Mouse (Mus musculus): Measurements from ENCODE around the gene Lrrc4c.

Gene Lrrc4c

DNA sequence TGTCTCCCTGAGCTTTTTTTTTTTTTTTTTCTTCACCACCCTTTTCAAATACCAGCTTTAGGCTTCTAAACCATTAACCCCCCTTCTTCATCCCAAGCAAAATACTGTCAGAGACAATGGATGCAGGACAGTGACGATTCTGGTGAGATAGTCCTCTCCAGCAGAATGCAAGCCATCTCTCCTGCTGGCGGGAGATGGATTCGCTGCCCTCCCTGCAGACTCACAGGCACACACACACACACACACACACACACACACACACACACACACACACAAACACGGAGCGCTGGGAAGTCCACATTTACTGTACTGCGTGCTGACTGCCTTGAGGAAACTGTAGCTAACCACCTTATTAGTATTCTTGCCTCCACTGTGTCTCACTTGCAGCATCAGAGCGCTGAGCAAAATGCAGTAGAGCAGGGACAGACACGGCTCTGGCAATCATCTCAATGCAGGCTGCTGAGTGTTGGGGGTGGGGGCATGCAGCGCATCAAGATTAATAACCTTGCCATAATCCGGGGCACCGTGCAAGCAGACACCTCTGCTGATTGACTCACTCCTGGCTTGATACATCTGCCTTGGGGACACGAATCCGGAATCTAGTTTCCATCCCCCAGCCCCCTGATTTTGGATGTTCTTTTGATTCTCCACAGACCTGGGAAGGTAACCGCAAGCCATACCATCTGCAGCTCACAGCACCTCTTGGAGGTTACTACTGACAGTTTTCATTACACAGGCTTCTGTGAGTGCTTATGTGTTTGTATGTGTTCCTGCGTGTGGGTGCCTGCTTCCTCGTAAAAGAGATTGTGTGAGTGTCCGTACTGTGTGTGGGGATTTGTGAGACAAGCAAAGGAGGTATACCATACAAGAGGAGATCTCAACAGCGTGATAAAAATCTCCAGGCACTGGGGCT, at the start of gene Lrrc4c:
Gene Lrrc4c, plus strand, starts transcription at position 783 of the 913 bp plus-strand sequence.
- no peak for DNase-seq (ENCODE audit: low spot score)

DNA sequence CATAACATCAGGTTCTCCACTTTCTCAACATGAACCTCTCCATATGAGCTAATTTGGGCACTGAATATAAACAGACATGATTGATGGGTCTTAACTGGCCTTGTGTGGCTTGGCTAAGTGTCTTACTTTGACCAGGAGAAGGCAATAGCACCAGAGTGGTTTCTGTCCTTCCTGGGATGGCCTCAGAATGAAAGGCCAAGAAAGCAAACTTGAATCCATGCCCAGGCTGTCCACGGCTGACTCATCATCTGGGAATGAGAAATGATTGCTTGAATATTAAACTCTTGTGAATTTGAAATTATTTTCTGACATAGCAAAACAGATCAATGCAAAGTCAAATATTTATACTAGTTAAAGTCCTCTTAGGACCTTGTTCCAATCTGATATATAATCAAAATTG, 42.9 kb upstream of the Lrrc4c start:
- peak; percentile 83 for DNase-seq (ENCODE audit: low spot score)

DNA sequence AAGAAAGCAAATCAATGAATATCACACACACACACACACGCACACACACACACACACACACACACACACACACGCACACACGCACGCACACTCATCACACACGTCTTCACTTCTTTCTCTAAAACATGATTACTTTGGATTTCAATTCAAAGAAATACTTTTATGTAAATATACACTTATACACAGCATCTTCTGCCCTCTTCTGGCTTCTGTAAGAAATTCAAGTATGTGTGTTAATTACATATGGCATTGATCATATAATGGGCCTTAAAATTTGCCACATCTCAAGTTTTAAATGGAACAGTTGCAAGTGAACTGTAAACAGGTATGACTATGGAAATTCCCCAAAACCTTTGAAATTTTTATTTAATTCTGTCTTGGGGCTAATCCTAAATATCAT, 35.0 kb upstream of the Lrrc4c start:
- DNase-seq (ENCODE audit: low spot score), result no peak

DNA sequence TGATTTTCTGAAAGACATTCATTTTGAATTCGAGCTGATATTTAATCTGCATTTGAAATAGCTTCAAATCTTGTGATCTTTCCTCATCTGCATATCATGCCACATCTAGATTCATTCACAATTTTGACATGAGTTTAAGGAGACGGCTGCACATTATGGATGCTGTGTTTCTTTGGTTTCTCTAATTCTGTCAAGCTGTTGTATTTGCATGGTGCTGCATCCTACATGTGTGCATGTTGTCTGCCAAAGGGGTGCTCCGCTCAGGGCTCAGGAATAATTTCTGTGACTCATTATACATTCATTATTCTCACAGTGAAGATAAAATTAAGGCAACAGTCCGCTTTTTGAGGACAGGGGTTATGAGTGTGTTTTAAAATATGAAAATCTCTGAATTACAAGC, 30.5 kb upstream of the Lrrc4c start:
- DNase-seq (ENCODE audit: low spot score), result no peak

DNA sequence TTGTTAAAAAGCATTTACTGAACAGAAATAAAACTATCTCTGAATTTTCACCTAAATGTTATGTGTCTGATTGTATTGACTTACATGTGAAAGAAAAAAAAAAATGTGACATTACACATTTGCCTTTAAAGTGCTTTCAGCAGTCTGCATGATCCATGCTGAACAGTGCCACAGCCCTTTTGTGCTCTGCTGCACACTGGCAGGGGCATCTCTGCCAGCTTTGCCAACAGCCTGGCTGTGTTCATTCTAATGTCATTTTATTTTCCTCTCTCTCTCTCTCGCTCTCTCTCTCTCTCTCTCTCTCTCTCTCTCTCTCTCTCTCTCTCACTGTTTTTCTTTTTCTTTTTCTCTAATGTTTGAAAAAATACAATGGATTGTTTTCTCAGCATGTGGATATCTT, 27.4 kb upstream of the Lrrc4c start:
- DNase-seq (ENCODE audit: low spot score), result no peak

DNA sequence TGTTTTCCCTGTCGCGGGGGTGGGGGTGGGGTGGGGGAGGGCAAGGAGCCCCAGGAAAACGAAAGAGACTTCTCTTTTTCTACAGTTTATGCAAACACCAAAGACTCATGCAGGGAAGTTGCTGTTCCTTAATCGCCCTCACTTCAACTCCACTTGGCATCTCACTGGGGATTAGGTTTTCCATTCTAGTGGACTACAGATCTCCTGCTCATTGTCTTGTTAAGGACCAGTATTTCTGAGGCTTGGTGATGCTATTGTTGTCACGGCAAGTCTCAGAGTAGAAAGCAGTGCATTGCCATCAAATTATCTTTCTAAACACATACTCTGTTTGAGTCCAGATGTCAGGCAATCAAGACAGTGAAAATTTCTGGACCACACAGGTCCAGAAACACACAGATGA, 2.9 kb upstream of the Lrrc4c start:
- no peak for DNase-seq (ENCODE audit: low spot score)

DNA sequence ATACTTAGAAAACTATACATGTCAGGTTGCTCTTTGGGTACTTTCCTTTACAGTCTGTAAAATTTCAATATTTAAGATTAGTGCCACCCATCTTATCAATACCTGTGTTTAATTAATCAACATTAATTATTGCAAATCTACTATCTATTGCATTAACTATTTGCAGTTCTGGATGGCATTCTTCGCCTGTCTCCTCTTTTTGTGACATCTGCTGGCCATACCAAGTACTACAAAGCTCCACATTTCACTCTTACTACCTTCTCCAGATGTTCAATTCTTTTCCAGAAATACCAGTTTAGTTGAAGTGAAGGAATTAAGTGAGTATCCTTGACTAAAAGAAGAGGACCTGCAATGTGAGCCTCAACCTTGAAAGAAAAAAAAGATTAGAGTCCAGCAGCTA, 1.4 kb upstream of the Lrrc4c start:
- DNase-seq (ENCODE audit: low spot score), result peak; percentile 28

DNA sequence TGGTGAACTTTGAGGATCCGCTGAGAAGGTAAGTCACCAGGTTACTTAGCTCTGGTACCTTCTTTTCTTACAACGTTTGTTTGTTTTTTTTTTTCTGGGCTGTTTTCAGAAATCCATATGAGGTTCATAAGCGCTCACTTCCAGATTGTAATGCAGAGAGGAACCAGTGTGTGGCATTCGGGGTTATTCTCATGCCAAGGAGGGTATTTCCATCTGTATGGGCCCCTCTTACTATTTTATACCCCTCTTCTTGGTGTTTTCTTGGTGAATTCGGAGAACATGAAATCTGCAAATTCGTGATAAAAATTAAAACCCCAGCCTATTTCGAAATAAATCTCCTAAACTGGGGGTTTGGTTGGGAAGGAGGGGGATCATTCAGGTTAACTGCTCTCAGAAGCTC, 587 bp downstream of the Lrrc4c start:
- DNase-seq (ENCODE audit: low spot score), result no peak

DNA sequence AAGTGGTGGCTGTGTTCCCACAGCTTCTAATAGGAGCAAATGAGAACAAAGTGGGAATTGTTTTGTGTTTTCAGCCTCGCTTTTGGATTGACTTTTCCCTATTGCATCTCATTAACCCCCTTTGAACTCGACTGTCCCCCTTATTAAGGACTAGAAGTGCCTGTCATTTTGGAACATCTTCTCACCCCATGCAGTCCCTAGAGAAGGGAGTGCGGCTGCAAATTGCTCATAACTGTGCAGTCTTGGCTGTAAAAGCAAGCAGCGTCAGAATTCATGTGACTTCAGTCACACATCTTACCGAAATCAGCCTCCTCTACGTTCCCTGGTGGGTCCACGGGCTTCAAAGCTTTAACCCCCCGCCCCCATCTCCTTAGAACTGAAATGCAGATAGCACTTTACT, 1.2 kb downstream of the Lrrc4c start:
- DNase-seq (ENCODE audit: low spot score), result no peak

DNA sequence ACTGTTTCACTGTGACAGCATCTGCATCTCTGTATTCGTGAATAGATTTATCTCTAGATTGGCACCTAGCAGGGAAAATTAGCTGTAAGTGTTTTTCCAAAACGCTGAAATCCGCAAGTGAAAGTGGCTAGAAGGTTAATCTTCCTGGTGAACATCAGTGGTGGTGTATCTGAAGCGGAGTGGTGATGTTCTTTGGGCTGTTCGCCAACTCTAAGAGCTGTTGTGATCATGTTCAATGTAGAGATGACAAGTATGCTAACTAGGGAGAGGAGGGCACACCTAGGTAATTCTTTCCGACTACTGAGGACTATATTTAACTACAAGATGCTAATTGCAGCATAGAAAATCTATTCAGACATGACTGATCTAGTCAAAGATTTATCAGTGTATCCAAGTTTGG, 1.7 kb downstream of the Lrrc4c start:
- DNase-seq (ENCODE audit: low spot score), result no peak

DNA sequence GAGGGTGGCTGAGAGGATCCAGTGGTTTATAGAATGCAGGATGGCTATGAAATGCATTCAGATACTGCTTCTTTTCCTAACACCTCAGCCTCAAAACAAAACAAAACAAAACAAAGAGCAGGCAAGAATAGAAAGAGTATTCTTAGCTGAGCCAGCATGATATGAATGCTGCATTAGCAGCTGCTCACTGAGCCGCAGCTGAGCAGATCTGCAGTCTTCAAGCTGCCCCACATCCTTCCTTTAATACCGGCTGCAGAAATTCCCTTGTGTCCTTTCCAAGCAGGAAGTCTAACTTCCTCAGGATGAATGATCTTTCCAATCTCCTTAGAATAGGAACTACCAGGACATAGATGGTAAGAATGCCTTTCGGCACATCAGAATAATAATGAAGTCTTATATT, 16.7 kb downstream of the Lrrc4c start:
- DNase-seq (ENCODE audit: low spot score), result no peak

DNA sequence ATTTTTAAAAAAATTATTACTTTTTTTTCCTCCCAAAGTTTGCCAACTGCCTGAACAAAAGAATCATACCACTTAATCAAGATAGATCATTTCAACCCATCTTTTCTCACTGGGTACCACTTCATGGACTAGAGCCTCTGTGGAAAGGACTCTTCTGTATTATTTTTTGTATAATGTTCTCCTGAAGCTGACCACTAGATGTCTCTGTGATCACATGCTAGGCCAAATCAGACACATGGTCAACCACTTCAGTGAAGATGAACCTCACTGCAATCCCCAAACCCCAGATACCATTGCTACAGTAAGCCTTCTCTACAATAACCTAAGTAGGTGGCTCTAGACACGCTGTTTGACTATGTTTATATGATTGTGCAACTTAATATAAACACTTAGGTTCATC, 19.4 kb downstream of the Lrrc4c start:
- DNase-seq (ENCODE audit: low spot score), result peak; percentile 42

DNA sequence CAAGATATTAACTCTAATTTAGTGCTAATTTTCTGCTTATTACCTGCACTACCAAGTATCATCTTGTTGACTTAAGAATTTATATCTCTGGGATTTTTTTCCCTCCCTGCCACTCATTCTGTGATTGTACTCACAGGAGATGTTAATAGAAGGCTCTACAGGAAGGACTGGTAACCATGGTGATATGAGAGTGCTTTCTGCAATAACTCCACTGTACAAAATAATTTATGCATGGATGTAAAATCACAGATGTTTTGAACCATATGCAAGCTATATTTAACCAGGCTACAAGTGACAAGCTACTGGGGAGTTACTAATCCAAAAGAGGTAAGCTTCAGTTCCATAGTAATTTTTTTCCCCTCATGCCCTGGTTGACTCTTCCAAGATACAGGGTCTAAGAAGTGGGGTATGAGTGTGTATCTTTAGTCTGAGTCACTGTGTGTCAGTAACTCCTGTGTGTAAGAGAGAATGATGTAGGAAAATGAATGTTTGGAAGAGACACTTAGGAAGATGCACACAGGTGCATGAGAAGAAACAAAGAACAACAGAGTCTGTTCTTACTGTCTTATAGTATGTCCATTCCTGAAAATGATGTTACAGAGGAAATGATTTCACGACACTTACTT, 83.3 kb downstream of the Lrrc4c start:
- DNase-seq (ENCODE audit: low spot score), result no peak

DNA sequence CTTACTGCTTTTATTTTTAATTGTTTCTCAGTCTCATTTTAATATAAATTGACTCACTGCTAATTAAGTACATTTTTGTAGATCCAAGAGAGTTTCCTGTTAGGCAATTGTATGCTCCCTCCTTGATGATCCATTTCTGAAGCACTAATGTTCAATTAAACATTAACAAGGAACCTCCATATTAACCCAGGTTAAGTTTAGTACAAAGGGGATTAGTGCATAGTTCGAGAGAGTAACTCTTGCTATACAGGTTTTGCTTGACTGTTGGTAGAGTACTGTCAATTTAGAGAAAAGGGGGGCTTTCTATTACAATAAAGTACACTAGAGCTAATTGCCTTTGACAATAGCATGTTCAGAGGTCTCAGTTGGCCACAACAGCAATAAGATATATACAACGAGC, 84.5 kb downstream of the Lrrc4c start:
- DNase-seq (ENCODE audit: low spot score), result no peak

DNA sequence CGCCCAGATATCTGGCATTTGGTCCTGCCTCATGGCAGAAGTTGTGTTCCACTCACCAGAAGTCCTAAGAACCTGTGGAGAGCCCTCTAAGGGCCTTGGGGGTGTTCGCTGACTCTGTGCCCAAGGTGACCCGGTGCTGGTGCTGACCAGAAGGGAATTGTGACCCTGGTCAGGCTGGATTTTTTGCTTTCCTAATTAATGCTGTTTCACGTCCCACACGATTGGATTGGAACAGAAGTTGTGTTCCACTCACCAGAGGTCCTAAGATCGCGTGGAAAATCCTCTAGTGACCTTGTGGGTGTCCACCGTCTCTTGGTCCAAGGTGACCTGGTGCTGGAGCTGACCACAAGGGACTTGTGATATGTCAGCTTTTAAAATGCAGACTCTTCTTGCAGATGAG, 88.9 kb downstream of the Lrrc4c start:
- DNase-seq (ENCODE audit: low spot score), result no peak

DNA sequence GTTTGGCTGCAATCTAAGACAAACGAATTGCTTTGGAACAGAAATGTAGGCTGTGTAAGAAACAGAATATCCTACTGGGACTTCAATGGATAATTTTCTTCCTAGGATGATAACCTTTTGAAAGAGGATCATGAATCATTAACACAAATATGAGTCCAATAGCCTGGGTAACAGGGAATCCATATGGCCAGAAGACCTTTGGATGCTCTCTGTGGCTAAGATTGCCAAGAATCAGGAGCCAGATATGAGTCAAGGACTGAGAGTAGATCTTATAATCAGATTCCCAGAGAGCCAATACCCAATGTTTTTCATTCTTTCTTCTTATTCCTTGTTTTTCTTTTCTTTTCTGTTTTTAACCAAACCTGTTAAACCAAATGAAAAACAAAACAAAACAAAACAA, 93.2 kb downstream of the Lrrc4c start:
- DNase-seq (ENCODE audit: low spot score), result no peak

DNA sequence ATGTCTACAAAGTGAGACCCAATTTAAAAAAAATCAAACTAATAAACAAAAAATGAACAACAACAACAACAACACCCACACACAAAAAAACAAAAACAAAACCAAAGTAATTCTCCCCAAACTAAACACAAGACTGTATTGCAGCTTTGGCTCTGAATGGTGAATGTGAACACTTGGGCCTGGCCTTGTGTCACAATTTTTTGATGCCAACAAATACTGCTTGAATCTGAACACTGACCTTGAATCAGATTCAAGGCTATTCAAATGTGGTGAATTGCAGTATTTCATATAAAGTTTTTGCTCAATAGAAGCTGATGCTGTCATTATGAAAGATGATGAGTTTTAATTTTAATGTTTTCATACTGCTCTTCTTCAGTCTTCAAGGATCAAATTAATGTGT, 143.6 kb downstream of the Lrrc4c start:
- DNase-seq (ENCODE audit: low spot score), result peak; percentile 58

DNA sequence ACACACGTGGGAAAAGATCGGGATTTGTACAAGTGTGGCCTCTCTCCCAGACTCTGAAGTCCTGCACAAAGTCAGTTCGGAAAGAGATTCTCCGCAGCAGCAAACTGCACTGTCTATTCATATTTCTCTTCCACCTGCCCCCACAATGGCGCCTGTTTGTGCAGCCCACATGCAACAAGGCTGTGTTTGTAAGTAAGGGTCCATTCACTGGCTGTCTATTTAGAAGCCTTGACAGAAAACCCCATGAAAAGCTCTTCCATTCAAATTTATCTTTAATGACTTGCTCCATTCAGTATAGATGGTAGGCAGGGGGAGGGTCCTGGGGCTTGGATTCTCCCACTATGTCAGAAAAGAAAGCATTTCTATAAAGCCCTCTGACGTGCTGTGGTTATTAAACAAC, 157.7 kb downstream of the Lrrc4c start:
- no peak for DNase-seq (ENCODE audit: low spot score)

DNA sequence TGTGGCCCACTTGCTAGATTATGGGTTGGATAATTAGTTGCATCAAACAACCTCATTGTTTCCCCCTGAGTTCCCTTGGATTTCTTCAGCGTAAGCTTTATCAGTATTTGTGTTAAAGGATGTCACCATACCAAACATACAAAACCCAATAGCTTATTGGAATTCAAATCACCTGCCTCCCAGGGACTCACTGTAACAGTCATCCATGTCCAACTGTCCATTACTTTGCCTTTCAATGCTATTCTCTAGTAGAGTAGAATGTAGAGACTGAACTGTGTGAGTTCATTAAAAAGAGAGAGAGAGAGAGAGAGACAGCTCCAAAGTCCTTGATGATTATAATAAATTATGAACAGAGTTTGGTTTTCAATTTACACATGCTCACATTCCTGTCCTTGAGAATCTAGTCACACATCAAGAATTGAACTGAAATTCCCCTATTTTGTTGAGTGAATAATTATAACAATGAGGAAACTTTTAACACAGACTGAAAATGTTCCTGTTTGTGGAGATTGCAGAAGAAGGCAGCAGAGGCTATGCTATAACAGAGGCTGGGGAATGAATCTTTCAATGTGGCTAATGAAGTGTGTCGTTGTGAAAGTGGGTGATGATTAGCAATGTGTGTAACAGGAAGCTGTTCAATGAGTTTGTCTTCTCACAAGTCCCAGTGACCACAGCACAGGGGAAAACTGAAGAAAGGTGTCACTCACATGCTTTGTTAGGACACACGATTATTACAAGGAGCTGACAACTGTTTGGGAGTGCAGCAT, 181.3 kb downstream of the Lrrc4c start:
- no peak for DNase-seq (ENCODE audit: low spot score)

DNA sequence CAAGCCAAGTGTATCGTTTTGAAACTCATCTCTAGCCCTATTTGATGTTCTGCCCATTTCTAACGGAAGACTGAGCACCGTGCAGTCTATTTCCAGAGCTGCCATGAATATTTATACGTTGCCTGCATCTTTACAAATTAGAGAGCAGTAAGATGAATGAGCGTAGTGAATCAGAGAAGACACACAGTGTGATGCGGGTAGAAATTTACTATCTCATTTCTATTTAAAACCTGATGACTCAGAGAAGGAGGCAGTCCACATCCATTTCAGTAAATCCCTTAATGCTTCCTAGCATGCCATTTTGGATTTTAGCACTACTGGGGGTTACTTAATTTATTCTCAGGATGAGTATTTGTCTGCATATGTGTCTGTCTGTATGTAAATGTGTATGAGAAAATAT, 186.2 kb downstream of the Lrrc4c start:
- no peak for DNase-seq (ENCODE audit: low spot score)

DNA sequence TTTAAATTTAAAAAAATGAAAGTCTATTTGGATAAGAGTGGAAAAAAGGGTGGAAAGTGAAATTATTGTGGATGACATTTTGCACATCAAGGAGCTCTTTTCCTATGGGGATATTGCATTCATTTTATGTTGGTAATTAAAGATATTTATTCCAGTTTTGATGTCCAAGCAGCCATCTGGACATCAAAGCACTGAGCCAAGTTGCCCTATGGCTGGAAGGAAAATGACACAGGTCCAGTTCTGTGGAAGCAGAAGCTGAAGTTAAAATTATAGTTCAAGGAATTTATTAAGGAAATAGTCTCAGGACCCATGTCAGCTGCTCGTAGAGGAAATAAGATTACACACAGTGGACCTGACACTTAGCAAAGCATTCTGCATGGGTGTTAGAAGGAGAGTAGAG, 187.7 kb downstream of the Lrrc4c start:
- no peak for DNase-seq (ENCODE audit: low spot score)

DNA sequence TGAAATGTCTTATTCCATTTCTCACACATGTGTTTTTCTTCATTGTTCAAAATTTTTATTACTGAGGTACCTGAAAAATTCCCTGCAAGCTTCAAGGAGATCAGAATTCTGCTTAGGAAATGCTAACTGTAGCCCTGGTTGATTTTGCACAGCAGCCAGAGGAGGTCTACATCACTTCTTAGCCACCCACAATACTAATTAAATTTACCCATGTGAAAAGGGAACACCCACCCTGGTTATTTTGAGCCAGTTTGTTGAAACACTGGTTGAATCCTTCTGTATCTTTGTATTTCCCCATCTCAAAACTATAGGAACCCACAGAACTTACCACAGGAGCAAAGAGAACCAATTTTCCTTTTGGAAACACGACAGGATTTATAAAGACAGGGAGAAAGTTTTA, 191.0 kb downstream of the Lrrc4c start:
- no peak for DNase-seq (ENCODE audit: low spot score)

DNA sequence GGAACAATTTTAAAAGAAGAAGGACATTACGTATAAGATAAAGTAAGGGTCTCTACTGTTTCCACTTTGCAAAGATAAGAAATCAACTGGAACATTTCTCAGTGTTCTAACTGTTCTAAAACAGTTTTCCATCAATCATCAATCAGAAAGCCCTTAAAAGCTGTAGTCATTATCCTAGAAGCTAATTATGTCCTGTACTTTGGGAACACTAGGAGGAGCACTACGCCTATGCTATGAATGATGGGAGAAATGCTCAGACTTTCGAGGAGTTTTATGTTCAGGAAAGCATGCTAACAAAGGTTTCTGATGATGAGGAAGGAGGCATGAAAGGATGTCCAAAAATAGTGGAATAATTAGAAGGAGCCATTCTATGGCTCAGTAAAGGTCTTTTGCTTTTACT, 219.5 kb downstream of the Lrrc4c start:
- DNase-seq (ENCODE audit: low spot score), result no peak

Data from adipocyte (in vitro differentiated cells).